Mouse (Mus musculus) ovary, adult 18-20 months (tissue): ENCODE measurements at regions not wholly inside any gene's neighbourhood (a gene's known extent, or its start where the extent isn't known, plus 50 kb on each side); places are given as distances from the start of the nearest gene placed in this dataset.

Experiments used
- DNase-seq: peaks from one replicate; pipeline ENCODE4 v3.0.0; 2022; ENCODE audit warnings: low spot score, mixed read lengths

GRCm38 (mm10) chr6:31061813-31062212, 102.9 kb upstream of the Klf14 start:
- DNase-seq, result no peak

GRCm38 (mm10) chr6:31065419-31065818, 106.5 kb upstream of the Klf14 start:
- no peak for DNase-seq

- DNase-seq, result no peak
Observed at GRCm38 (mm10) chr6:31066861-31067260, 108.0 kb upstream of the Klf14 start.

- no peak for DNase-seq
Observed at GRCm38 (mm10) chr6:31067453-31067852, 108.6 kb upstream of the Klf14 start.

GRCm38 (mm10) chr6:31069243-31069642, 110.4 kb upstream of the Klf14 start:
- DNase-seq, result no peak

- no peak for DNase-seq
Observed at GRCm38 (mm10) chr6:31070537-31070936, 111.7 kb upstream of the Klf14 start.

GRCm38 (mm10) chr6:31070966-31071365, 112.1 kb upstream of the Klf14 start:
- DNase-seq, result no peak

- no peak for DNase-seq
Observed at GRCm38 (mm10) chr6:31072072-31072471, 113.2 kb upstream of the Klf14 start.

GRCm38 (mm10) chr6:31072559-31072958, 113.7 kb upstream of the Klf14 start:
- no peak for DNase-seq

- no peak for DNase-seq
Observed at GRCm38 (mm10) chr6:31073338-31073737, 114.5 kb upstream of the Klf14 start.

- no peak for DNase-seq
Observed at GRCm38 (mm10) chr6:31074394-31074793, 115.5 kb upstream of the Klf14 start.

GRCm38 (mm10) chr6:31075209-31075571, 116.3 kb upstream of the Klf14 start:
- DNase-seq, result no peak

- peak; percentile 67 for DNase-seq
Observed at GRCm38 (mm10) chr6:31075572-31076477, 116.9 kb upstream of the Klf14 start.

- DNase-seq, result no peak
Observed at GRCm38 (mm10) chr6:31076478-31076834, 117.6 kb upstream of the Klf14 start.

- DNase-seq, result no peak
Observed at GRCm38 (mm10) chr6:31077216-31077615, 118.3 kb upstream of the Klf14 start.

GRCm38 (mm10) chr6:31077779-31078178, 118.9 kb upstream of the Klf14 start:
- DNase-seq, result no peak

GRCm38 (mm10) chr6:31078413-31078812, 119.5 kb upstream of the Klf14 start:
- no peak for DNase-seq

- no peak for DNase-seq
Observed at GRCm38 (mm10) chr6:31079586-31080259, 120.8 kb upstream of the Klf14 start.

- DNase-seq, result no peak
Observed at GRCm38 (mm10) chr6:31080279-31080678, 121.4 kb upstream of the Klf14 start.

GRCm38 (mm10) chr6:31080691-31081090, 121.8 kb upstream of the Klf14 start:
- no peak for DNase-seq

GRCm38 (mm10) chr6:31081238-31081637, 122.4 kb upstream of the Klf14 start:
- no peak for DNase-seq

GRCm38 (mm10) chr6:31081988-31082387, 123.1 kb upstream of the Klf14 start:
- no peak for DNase-seq
